Mouse (Mus musculus) bone marrow macrophage, adult 2 months (primary cell): ENCODE data around the gene Pacrg. TPM values are rescaled to one million over a fixed set of nuclear protein-coding genes. Genes with fewer than 3 reads are reported as not detected.
A peak's percentile ranks its signal among the peaks of the same experiment; 100 is the strongest.

Experiments used
- H3K27ac ChIP-seq: 2 replicates; pipeline ENCODE4 v1.5.1; 2012; ENCODE audit warnings: low read depth, low read length; ENCODE audit not compliant: insufficient read depth
- H3K4me1 ChIP-seq: 2 replicates; pipeline ENCODE4 v1.6.1; 2012; ENCODE audit warnings: low read length; ENCODE audit not compliant: control insufficient read depth, insufficient read depth
- H3K4me3 ChIP-seq: 2 replicates; pipeline ENCODE4 v1.5.1; 2012; ENCODE audit warnings: mild to moderate bottlenecking, low read length, moderate library complexity; ENCODE audit not compliant: insufficient read depth
- CTCF ChIP-seq: IDR thresholded peaks from 2 replicates; pipeline ENCODE4 v1.5.1; 2012; ENCODE audit warnings: low read depth, mild to moderate bottlenecking, low read length, moderate library complexity
- POLR2A ChIP-seq: IDR thresholded peaks from 2 replicates; pipeline ENCODE4 v1.6.1; 2012; ENCODE audit warnings: mild to moderate bottlenecking, low read depth, low read length, borderline replicate concordance
- polyA plus RNA-seq: library from polyadenylated mRNA; stranded (reverse); fragments of >200 nt; gene quantifications from 2 replicates; pipeline ENCODE4 v1.2.4, GENCODE M21; 2012; ENCODE audit not compliant: missing spikeins, insufficient read depth, insufficient read length

Pacrg gene
- polyA plus RNA-seq, 1 experiment, result 3.2 TPM

DNA sequence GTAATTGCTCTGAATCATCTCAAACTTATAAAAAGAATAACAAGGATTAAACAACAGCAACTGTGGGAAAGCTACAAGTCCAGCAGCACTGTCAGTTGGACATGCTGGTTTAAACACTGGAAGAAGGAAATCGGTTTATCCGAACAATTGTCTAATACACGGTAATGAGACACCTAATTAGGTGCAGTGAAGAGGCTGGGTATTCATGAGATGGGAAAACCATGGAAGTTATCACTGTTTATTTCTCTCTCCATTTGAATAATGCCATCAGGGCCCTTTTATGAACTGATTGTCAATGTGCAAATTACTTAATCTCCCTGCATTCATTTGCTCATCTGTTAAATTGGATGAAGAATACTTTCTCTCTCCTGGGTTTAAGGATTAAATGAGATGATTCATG, 280.1 kb downstream of the Pacrg start:
- Histone ChIP-seq H3K27ac (no peak overlapping the region), H3K4me3 (no peak overlapping the region), H3K4me1 (peaks cover 18% of the 10 kb centered on the region)
- no peak for TF ChIP-seq CTCF
- no peak for TF ChIP-seq POLR2A

DNA sequence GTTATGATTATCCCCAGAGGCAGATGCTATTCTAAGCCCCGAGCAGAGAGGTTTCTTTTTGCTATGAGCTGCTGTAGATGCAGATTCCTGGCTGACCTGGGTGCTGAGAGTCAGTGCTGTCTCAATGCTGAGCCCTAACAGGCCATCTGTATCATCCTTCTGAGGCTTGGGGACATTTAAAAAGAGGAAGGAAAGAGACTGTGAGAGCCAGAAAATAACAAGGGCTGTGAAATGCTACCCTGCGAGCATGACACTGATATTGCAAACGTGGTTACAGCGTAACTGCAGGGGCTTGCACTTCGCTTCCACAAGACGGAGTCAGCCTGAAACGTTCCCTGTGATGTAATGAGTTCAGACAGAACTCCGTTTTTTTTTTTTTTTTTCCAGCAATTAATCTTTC, 281.4 kb downstream of the Pacrg start:
- Histone ChIP-seq H3K27ac (peak overlapping the region; percentile 70), H3K4me3 (no peak overlapping the region), H3K4me1 (peaks cover 14% of the 10 kb centered on the region)
- TF ChIP-seq POLR2A, result no peak
- no peak for TF ChIP-seq CTCF

DNA sequence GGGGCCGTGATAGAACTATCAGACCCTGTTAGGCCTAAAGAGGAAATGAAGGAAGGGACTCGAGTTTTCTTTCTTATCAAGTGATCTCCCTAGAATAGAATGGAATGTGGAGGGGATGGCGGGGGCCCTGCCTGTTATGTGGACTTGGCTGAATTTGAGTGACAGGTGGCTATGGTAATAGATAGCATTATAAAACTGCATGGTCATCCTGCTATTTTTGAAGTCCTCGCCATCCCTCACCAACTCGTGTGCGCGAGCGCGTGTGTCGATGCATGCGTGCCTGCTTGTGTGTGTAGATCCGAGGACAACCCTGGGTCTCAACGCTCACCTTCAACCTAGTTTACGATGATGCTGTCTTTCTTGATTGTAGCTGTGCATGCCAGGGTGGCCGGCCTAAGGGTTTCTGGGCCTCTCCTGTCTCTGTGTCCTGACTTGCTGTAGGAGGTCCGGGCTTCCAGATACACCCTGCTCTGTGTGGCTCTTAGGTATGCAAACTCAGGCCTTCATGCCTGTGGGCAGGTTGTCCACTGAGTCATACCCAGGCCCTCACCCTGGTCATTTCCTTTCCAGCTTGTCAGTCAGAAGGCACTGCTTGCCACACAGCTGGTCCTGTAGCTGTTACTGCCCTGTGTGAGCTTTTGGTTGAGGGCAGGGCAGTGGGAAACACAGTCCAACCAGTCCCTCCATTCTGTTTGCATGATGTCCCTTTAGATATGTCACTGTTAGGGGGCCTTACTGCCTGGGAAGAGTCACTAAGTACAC, 287.6 kb downstream of the Pacrg start:
- TF ChIP-seq CTCF (no peak), POLR2A (no peak)

DNA sequence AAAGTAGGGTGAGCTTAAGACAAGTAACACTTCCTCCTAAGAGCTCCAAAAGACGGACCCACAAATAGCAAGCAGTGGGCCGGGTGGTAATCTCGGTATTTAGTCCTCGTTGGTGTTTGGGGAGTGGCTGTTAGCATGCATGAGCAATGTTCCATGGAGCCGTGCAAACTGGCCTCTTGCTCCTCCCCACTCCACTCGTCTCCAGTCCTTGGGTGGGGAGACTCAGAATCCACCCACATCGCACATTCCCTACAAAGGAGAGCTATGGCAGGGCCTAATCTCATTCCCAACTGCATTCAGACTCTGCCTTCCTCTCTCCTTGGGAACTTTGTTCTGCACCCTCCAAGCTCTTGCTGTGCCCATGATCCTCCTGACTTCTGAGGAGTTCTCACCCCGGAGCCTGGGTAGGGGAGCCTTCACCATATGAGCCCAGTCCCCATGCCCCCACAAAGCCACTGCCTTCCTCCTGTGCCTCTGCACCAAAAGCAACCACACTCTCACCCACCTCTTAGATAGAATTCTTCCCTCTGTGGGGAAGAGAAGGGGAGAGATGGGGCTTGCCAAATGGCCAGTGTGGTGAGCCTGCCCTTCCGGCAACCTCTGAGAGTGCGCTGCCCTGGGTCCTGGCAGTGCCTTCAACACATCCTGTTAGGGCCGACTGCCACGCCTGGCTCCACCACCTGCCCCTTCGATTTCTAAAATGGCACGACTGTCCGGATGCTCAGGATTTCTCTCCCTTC, 289.2 kb downstream of the Pacrg start:
- TF ChIP-seq CTCF (no peak), POLR2A (no peak)
- H3K4me1 ChIP-seq, result 0 out of 2 replicates have a peak, but pooled peaks cover 5% of the 10 kb centered on the region
- H3K4me3 ChIP-seq, result no peak overlapping the region
- H3K27ac ChIP-seq, result no peak overlapping the region

More for the DNA sequence above, 287.6 kb downstream of the Pacrg start:
- Histone ChIP-seq H3K4me1 (0 out of 2 replicates have a peak, but pooled peaks cover 5% of the 10 kb centered on the region), H3K4me3 (no peak overlapping the region), H3K27ac (no peak overlapping the region)

DNA sequence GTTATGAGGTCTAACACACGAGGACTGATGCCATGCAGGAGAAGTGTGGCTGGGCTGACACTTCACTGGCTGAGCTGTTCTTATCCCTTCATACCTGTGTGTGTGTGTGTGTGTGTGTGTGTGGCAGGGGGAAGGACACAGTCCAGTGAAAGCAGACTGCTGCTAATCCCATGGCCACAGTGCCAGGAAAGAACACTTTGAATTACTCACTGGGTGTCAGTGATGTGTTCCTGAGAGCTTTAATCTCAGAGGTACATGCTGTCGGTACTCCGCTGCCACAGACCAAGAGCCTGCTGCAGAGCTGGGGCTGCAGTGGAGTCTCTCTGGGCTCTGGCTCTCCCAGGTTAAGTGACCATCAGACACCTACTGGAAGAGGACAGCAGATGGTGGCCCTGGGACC, 290.3 kb downstream of the Pacrg start:
- TF ChIP-seq POLR2A (no peak), CTCF (no peak)
- Histone ChIP-seq H3K27ac (no peak overlapping the region), H3K4me3 (no peak overlapping the region), H3K4me1 (0 out of 2 replicates have a peak, but pooled peaks cover 5% of the 10 kb centered on the region)

DNA sequence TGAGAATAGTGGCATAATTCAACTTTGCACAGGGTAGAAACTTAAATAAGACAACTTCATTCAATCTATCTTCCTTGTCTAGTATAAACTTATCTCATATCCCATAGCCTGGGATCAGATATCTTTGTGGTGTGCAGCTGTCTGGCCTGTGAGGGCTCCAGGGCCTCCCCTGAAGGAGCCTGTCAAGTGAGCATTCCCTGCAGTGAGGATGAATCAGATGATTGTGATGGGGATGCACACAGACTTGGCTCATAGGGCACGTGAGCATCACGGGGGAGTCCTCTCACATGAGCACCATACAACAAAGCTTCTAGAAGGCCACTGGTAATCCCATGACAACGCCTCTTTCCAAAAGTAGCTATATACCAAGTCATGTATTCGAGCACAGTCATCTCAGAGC, 291.1 kb downstream of the Pacrg start:
- Histone ChIP-seq H3K4me1 (0 out of 2 replicates have a peak, but pooled peaks cover 5% of the 10 kb centered on the region), H3K27ac (no peak overlapping the region), H3K4me3 (no peak overlapping the region)
- TF ChIP-seq POLR2A (no peak), CTCF (no peak)

DNA sequence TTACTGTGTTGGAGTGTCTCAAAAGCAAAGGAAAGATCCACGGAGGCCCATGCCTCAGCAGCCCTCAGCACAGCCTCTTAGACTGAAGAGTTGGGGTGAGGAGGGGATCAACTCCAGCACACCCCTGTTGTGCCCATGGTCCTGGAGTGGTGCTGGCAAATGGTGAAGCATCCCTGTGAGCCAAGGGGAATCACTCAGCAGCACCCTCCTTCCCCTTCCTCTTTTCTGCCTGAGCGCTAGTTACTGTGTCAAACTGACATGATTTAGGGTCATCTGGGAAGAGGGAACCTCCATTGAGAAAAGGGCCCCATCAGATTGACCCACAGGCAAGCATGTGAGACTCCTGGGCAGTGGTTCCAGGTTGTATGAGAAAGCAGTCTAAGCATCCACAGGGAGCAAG, 299.3 kb downstream of the Pacrg start:
- Histone ChIP-seq H3K4me1 (peaks cover 3% of the 10 kb centered on the region; the same call in 1 of the 2 replicates), H3K27ac (no peak overlapping the region), H3K4me3 (no peak overlapping the region)
- TF ChIP-seq POLR2A (no peak), CTCF (no peak)

DNA sequence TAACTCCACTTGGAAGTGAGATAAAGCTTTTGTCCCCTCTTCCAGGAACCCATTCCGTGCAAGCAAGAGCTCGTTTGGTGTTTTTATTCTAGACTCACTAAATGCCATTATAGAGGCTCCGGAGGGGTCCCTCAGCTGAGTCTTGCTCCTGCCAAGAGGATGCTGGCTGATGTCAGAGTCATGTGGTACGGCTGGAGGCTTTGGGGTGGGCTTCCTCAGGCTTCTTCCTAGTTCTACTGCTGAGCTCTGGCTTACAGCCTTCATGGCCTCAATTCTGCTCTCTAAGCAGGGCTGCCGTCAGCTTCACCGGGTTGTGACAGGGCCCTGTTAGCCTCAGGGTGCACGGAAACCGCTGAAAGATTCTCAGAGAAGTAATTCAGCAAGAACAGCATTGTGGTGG, 305.9 kb downstream of the Pacrg start:
- Histone ChIP-seq H3K4me3 (no peak overlapping the region), H3K27ac (peak overlapping the region; percentile 8; the same call in 1 of the 2 replicates), H3K4me1 (peaks cover 26% of the 10 kb centered on the region)
- TF ChIP-seq CTCF, result no peak
- TF ChIP-seq POLR2A, result no peak

DNA sequence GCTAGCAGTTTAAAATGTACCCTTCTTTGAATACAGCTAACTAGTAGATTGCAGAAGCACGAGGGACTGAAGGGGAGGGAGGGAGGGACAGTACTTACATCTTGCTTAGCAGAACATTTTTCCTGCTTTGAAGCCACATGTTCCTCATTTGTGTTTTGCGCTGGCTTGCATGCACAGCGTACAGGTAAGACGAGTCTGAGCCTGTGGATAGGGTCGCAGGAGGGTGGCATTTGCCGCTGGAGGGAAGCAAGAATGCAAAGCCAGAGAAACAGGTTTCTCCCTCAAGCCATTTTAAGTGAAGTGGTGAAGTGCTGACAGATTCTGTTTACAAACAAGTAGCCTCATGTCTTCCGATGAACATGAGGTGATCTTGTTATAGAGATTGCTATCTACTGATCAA, 306.6 kb downstream of the Pacrg start:
- TF ChIP-seq CTCF (no peak), POLR2A (no peak)
- Histone ChIP-seq H3K4me3 (no peak overlapping the region), H3K4me1 (peaks cover 26% of the 10 kb centered on the region), H3K27ac (peak overlapping the region; percentile 11; the same call in 1 of the 2 replicates)

DNA sequence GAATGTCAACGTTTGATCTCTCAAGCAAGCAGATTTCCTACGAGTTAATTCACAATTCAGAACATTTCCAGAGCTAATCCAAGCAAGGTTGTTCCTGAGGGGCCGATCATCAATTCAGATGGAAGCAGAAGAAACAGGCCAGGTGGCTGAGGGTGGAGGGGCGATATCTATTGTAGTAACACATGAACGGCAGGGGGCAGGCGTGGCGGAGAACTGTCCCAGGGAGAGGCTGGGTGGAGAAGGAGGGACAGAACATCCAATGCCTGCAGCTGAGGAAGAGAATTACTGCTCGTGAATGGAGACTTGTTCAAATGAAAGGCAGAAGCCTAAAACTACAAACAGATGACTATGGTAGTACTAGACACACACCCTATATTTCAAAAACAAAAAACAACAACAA, 309.1 kb downstream of the Pacrg start:
- Histone ChIP-seq H3K27ac (no peak overlapping the region), H3K4me3 (no peak overlapping the region), H3K4me1 (peaks cover 26% of the 10 kb centered on the region)
- TF ChIP-seq POLR2A (no peak), CTCF (no peak)
